Mouse (Mus musculus) hindlimb bud, embryonic 11.5 days (tissue): ENCODE measurements at regions not wholly inside any gene's neighbourhood (a gene's known extent, or its start where the extent isn't known, plus 50 kb on each side); places are given as distances from the start of the nearest gene placed in this dataset.

Experiments
- DNase-seq: peaks from one replicate; pipeline ENCODE4 v3.0.0-alpha.2; 2012; ENCODE audit warnings: low read depth, low spot score; ENCODE audit errors: extremely low spot score

- no peak for DNase-seq
Measured at GRCm38 (mm10) chr1:69470614-69471250, 216.3 kb downstream of the Ikzf2 start.

GRCm38 (mm10) chr1:69469158-69469901, 217.7 kb downstream of the Ikzf2 start:
- DNase-seq: no peak

- DNase-seq: peak; percentile 63
Measured at GRCm38 (mm10) chr1:69466534-69467275, 220.3 kb downstream of the Ikzf2 start.

- no peak for DNase-seq
Measured at GRCm38 (mm10) chr1:69461191-69461590, 225.9 kb downstream of the Ikzf2 start.

- DNase-seq: no peak
Measured at GRCm38 (mm10) chr1:69459899-69460298, 227.1 kb downstream of the Ikzf2 start.

GRCm38 (mm10) chr1:69457471-69457870, 229.6 kb downstream of the Ikzf2 start:
- no peak for DNase-seq

GRCm38 (mm10) chr1:69453991-69454390, 233.1 kb downstream of the Ikzf2 start:
- no peak for DNase-seq

GRCm38 (mm10) chr1:69452910-69453309, 234.1 kb downstream of the Ikzf2 start:
- DNase-seq: no peak

GRCm38 (mm10) chr1:69450455-69450854, 236.6 kb downstream of the Ikzf2 start:
- DNase-seq: no peak

GRCm38 (mm10) chr1:69447276-69447675, 239.8 kb downstream of the Ikzf2 start:
- DNase-seq: no peak

- no peak for DNase-seq
Measured at GRCm38 (mm10) chr1:69444722-69445121, 242.3 kb downstream of the Ikzf2 start.

GRCm38 (mm10) chr1:69443466-69443865, 243.6 kb downstream of the Ikzf2 start:
- no peak for DNase-seq

- no peak for DNase-seq
Measured at GRCm38 (mm10) chr1:69440564-69441334, 246.3 kb downstream of the Ikzf2 start.

- no peak for DNase-seq
Measured at GRCm38 (mm10) chr1:69437042-69437441, 250.0 kb downstream of the Ikzf2 start.

GRCm38 (mm10) chr1:69433655-69434357, 253.2 kb downstream of the Ikzf2 start:
- DNase-seq: no peak

GRCm38 (mm10) chr1:69430683-69431407, 256.2 kb downstream of the Ikzf2 start:
- no peak for DNase-seq

GRCm38 (mm10) chr1:69429632-69430031, 257.4 kb downstream of the Ikzf2 start:
- DNase-seq: no peak

GRCm38 (mm10) chr1:69397676-69398075, 289.4 kb downstream of the Ikzf2 start:
- DNase-seq: no peak

GRCm38 (mm10) chr1:69382374-69382773, 274.5 kb upstream of the Erbb4 start:
- DNase-seq: no peak

- no peak for DNase-seq
Measured at GRCm38 (mm10) chr1:69379741-69380140, 271.9 kb upstream of the Erbb4 start.
